Mouse (Mus musculus) liver, postnatal 0 days (tissue): ENCODE data around the gene Tle4. TPM values are rescaled to one million over a fixed set of nuclear protein-coding genes. Genes with fewer than 3 reads are reported as not detected.

ENCODE experiments used
- ATAC-seq: fragments of 200-750 bp; cut with Nextera tagmentation; 2 replicates; pipeline ENCODE4 v1.8.0; 2017; ENCODE audit warnings: mild to moderate bottlenecking, moderate library complexity
- DNase-seq: peaks from one replicate; pipeline ENCODE4 v3.0.0-alpha.2; 2016
- H3K27ac ChIP-seq: fragments of 300-500 bp; sonication (generic); 2 replicates; pipeline ENCODE4 v1.5.1; 2014; ENCODE audit warnings: antibody characterized with exemption, moderate library complexity, mild to moderate bottlenecking, low read depth
- H3K27me3 ChIP-seq: fragments of 300-500 bp; sonication (generic); 2 replicates; pipeline ENCODE4 v1.6.1; 2014; ENCODE audit warnings: low read length, control low read depth, mixed read lengths; ENCODE audit not compliant: insufficient read depth
- H3K36me3 ChIP-seq: fragments of 300-500 bp; sonication (generic); replicated peaks from 2 replicates; pipeline ENCODE4 v1.6.1; 2014; ENCODE audit warnings: mild to moderate bottlenecking, control low read depth, low read length, moderate library complexity, mixed read lengths; ENCODE audit not compliant: insufficient read depth
- H3K4me1 ChIP-seq: fragments of 300-500 bp; sonication (generic); 2 replicates; pipeline ENCODE4 v1.6.1; 2014; ENCODE audit warnings: antibody characterized with exemption, mild to moderate bottlenecking, control low read depth; ENCODE audit not compliant: insufficient read depth
- H3K4me2 ChIP-seq: fragments of 300-500 bp; sonication (generic); 2 replicates; pipeline ENCODE4 v1.6.1; 2014; ENCODE audit warnings: low read depth, mild to moderate bottlenecking, low read length, moderate library complexity, mixed read lengths
- H3K4me3 ChIP-seq: fragments of 300-500 bp; sonication (generic); 2 replicates; pipeline ENCODE4 v1.5.1; 2014; ENCODE audit warnings: low read depth, low read length
- H3K9ac ChIP-seq: fragments of 300-500 bp; sonication (generic); replicated peaks from 2 replicates; pipeline ENCODE4 v1.6.1; 2014; ENCODE audit warnings: mild to moderate bottlenecking, moderate library complexity
- H3K9me3 ChIP-seq: fragments of 300-500 bp; sonication (generic); 2 replicates; pipeline ENCODE4 v1.6.1; 2016; ENCODE audit warnings: mild to moderate bottlenecking, control low read depth, low read length, mixed read lengths
- CTCF ChIP-seq: sonication (generic); IDR thresholded peaks from 2 replicates; pipeline ENCODE4 v1.5.1; 2016; ENCODE audit warnings: antibody characterized with exemption, low read depth
- EP300 ChIP-seq: IDR thresholded peaks from 2 replicates; pipeline ENCODE4 v1.6.1; 2016; ENCODE audit warnings: antibody characterized with exemption, low read depth, mild to moderate bottlenecking
- WGBS: fragments of 180-500 bp; shearing (Covaris S2); extraction: QIAGEN DNeasy Blood & Tissue Kit; methylation state at CpG from one replicate; pipeline ENCODE4 v1.1.7; 2014; ENCODE audit not compliant: insufficient replicate concordance; 5-methylcytosine and 5-hydroxymethylcytosine counted together
- polyA plus RNA-seq: library from polyadenylated mRNA; unstranded; fragments of >200 nt; fragmentation: Nextera tagmentation; extraction: Ambion mirVana; gene quantifications from 2 replicates; pipeline ENCODE4 v1.2.1, GENCODE M21; 2015

Tle4 gene
- polyA plus RNA-seq, 1 experiment from 2014 or later = 3.1 TPM

DNA sequence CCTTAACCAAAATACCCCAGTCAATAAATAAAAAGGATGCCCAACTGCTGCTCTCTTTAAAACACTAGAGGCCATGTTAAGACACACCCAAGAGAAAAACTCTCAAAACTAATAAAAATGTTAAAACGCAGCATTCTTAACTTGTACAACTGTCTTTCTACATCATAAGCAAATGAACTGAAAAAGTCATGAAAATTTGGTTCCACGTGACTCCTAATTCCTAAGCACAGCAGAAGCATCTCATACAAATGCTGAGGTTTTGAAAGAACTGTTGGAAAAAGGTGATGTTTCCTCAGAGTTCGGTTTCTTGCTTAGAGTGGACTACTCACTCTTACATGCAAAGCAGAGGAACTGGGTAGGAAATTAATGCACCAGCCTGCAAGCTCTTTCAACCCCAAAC lies 3.3 kb downstream of the Tle4 start:
- no peak for TF ChIP-seq CTCF
- TF ChIP-seq EP300 = no peak
- Histone ChIP-seq H3K4me3 (no peak overlapping the region), H3K27ac (no peak overlapping the region), H3K9ac (no peak overlapping the region), H3K4me2 (no peak overlapping the region), H3K4me1 (peaks cover 8% of the 10 kb centered on the region), H3K27me3 (no peaks in the 10 kb centered on the region), H3K9me3 (no peaks in the 10 kb centered on the region), H3K36me3 (0 out of 2 replicates have a peak, but pooled peaks cover 7% of the 10 kb centered on the region)
- DNase-seq (no peak), ATAC-seq (no peak)
- 83% methylated on average over 3 of the region's 3 CpGs for WGBS

DNA sequence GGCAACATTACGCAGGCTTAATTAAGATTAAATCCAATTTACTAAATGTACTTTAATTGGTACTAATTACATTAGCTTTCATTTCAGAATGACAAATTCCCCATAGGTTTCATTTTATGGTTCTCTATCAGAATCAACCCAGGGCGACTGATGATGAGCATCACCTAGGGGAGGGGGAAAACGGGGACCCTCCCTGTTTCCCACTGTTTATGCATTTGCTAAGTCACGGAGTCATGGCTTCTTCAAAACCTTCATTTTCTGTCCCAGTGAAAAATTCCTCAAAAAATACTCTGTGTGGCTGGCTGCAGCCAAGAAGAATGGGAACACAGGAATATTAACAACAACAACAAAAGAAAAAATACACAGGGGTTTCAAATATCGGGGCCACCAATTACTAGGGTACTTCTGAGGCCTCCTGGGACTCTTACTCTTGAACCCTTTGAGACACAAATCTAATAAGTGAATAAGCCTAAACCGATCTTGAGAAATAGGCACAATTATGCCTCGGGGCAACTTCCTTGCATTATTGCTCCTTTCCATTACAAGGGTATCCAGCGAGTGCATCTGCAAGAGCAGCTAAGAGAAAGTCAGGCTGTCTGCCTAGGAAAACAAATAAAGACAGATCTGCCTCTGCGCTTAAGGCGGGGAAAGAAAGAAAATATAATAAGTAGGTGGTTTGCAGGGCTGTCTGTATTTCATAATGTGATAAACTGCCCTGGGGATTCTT lies 5.9 kb downstream of the Tle4 start:
- no peak overlapping the region for H3K4me3 ChIP-seq
- no peak for TF ChIP-seq EP300
- no peak for TF ChIP-seq CTCF
- ATAC-seq = no peak
- no peak overlapping the region for H3K27ac ChIP-seq
- H3K9me3 ChIP-seq = no peaks in the 10 kb centered on the region
- 85% methylated on average over 10 of the region's 10 CpGs for WGBS
- H3K9ac ChIP-seq = no peak overlapping the region
- no peaks in the 10 kb centered on the region for H3K27me3 ChIP-seq
- peaks cover 5% of the 10 kb centered on the region; the same call in 1 of the 2 replicates for H3K4me1 ChIP-seq
- H3K36me3 ChIP-seq = 0 out of 2 replicates have a peak, but pooled peaks cover 9% of the 10 kb centered on the region
- no peak for DNase-seq
- H3K4me2 ChIP-seq = no peak overlapping the region

DNA sequence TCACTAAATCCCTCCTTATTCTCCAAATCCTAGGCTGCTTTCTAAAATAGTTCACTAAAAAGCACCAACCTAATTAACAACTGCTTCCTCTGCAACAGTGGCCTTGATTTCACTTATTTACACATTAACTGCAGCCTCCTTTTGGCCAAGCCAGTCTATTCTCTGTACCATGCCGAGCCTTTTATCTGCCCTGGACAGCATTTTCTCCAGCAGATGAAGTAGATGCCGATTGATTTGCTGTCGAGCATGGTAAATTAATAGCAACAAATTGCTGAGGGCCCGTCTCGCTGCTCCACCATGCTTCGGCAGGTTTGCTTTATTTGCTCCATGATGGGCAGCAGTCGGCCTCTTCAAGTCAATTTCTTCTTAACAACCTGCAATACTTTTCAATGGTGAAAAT lies 7.7 kb downstream of the Tle4 start:
- ATAC-seq = no peak

DNA sequence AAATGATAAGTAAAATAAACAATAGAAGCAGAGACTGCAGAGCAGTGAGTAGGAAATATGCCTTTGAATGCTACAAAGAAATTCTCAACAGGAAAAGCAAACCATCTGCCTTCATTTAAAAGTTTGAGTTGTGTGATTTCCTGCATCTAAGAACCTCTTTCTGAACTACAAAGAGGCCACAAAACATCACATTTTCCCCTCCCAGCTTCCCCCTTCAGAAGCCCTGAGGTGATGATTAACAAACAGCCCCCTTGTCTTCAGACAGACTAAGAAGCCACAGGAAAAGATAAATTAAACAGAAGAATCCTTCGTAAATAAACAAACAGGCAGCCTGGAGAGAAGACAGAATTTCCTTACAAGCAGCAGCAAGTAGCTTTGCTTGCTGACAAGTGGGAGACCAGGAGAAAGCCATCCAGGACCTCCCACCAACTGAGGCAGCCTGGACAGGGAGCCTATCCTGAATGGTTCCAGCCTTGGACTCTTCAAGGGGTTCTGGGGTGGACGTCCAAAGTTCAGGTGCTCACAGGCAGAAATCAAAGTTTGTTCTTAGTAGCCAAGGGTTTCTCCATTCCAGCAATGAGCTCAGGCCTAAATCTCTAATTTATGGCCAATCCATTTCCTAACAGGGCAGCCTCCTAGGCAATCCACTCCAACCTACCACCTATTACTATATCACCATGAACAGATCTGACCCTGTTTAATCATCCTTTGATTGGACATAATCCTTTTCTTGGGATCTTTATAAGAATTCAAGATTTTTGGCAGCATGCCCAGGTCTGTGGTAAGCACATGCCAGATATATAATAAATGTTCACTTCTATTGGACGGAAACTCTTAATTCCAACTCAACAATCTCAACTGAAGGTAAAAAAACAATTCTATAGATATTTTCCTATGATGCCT lies 9.4 kb downstream of the Tle4 start:
- no peak for DNase-seq
- no peak overlapping the region for H3K4me3 ChIP-seq
- WGBS = 41% methylated on average over 3 of the region's 3 CpGs
- TF ChIP-seq EP300 (no peak), CTCF (no peak)
- H3K4me1 ChIP-seq = peaks cover 12% of the 10 kb centered on the region; the same call in 1 of the 2 replicates
- H3K9me3 ChIP-seq = no peaks in the 10 kb centered on the region
- no peak overlapping the region for H3K9ac ChIP-seq
- no peaks in the 10 kb centered on the region for H3K27me3 ChIP-seq
- H3K27ac ChIP-seq = no peak overlapping the region
- 0 out of 2 replicates have a peak, but pooled peaks cover 9% of the 10 kb centered on the region for H3K36me3 ChIP-seq
- no peak overlapping the region for H3K4me2 ChIP-seq
- no peak for ATAC-seq

More for the DNA sequence above, 7.7 kb downstream of the Tle4 start:
- 71% methylated on average over 7 of the region's 7 CpGs for WGBS
- H3K27me3 ChIP-seq = no peaks in the 10 kb centered on the region
- no peak overlapping the region for H3K4me2 ChIP-seq
- no peak overlapping the region for H3K27ac ChIP-seq
- TF ChIP-seq CTCF = no peak
- no peak for TF ChIP-seq EP300
- 0 out of 2 replicates have a peak, but pooled peaks cover 9% of the 10 kb centered on the region for H3K36me3 ChIP-seq
- no peak overlapping the region for H3K9ac ChIP-seq
- H3K4me3 ChIP-seq = no peak overlapping the region
- peaks cover 12% of the 10 kb centered on the region; the same call in 1 of the 2 replicates for H3K4me1 ChIP-seq
- DNase-seq = no peak
- H3K9me3 ChIP-seq = no peaks in the 10 kb centered on the region

DNA sequence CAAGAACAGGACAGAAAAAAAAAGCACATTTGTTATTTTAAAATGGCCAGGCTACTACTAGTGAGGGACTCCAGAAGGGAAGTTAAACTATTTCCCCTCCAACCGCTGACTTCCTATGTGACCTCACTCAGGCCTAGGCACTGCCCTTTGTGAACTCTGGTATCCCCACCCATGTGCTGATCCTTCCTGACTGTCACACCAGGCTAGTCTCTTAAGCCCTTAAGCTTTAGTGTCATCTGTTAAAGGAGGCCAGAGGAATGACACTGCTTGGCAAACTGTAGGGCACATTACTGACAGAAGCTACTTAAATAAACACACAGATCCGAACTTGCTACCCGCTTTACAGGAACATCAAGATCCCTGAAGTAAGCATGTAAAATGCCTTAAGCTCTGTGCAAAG lies 11.7 kb downstream of the Tle4 start:
- WGBS = 53% methylated on average over 3 of the region's 3 CpGs
- peak overlapping the region; percentile 43; the same call in 1 of the 2 replicates for H3K4me2 ChIP-seq
- H3K4me1 ChIP-seq = peaks cover 12% of the 10 kb centered on the region; the same call in 1 of the 2 replicates
- H3K27ac ChIP-seq = peak overlapping the region; percentile 29; the same call in 1 of the 2 replicates
- no peak overlapping the region for H3K9ac ChIP-seq
- H3K4me3 ChIP-seq = no peak overlapping the region
- ATAC-seq (peak; percentile 56; the same call in 1 of the 2 replicates), DNase-seq (no peak)
- no peak for TF ChIP-seq CTCF
- no peak for TF ChIP-seq EP300
- no peaks in the 10 kb centered on the region for H3K27me3 ChIP-seq
- H3K9me3 ChIP-seq = no peaks in the 10 kb centered on the region
- peaks cover 6% of the 10 kb centered on the region; the same call in 1 of the 2 replicates for H3K36me3 ChIP-seq

DNA sequence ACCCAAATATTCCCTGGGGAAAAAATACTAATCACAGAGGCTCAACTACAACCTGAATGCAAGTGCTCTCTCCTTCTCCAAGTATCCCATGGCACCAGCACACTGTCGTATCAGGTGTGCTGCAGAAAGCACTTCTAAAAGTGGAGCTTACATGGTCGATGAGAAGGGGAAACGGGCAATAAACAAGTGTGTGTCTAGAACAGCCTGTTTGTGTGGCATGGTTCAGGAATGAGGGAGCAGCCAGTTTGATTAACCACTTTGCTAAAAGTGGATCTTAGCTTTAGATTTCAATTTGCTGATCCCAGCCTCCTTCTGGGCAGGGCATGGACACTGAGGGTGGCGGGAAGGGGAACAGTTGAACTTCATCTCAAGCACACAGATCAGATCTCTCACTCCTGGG lies 12.1 kb downstream of the Tle4 start:
- Histone ChIP-seq H3K27me3 (no peaks in the 10 kb centered on the region), H3K4me3 (no peak overlapping the region), H3K4me1 (peaks cover 12% of the 10 kb centered on the region; the same call in 1 of the 2 replicates), H3K36me3 (peaks cover 4% of the 10 kb centered on the region; the same call in 1 of the 2 replicates), H3K9me3 (no peaks in the 10 kb centered on the region), H3K4me2 (peak overlapping the region; percentile 43), H3K27ac (peak overlapping the region; percentile 29; the same call in 1 of the 2 replicates), H3K9ac (no peak overlapping the region)
- TF ChIP-seq CTCF (no peak), EP300 (no peak)
- ATAC-seq = no peak
- no peak for DNase-seq
- WGBS = 49% methylated on average over 4 of the region's 4 CpGs
